Mouse (Mus musculus): ENCODE measurements at regions not wholly inside any gene's neighbourhood (a gene's known extent, or its start where the extent isn't known, plus 50 kb on each side); places are given as distances from the start of the nearest gene placed in this dataset.

GRCm38 (mm10) chr1:193665854-193666253 is 295.8 kb upstream of the Camk1g start:
- TF ChIP-seq CTCF (IDR thresholded peaks at IDR 0.05) (no peak), POLR2A (IDR thresholded peaks at IDR 0.05; ENCODE audit: insufficient read depth, low read depth, low read length) (peak; percentile 20; the same call in 1 of the 2 replicates)
